Mouse (Mus musculus) embryo, embryonic 11.5 days (tissue): Measurements from ENCODE around the gene Timm13.

ENCODE experiments used
- DNase-seq: peaks from one replicate; pipeline ENCODE4 v3.0.0-alpha.2; 2012; ENCODE audit warnings: low read depth, low spot score

Gene Timm13

DNA sequence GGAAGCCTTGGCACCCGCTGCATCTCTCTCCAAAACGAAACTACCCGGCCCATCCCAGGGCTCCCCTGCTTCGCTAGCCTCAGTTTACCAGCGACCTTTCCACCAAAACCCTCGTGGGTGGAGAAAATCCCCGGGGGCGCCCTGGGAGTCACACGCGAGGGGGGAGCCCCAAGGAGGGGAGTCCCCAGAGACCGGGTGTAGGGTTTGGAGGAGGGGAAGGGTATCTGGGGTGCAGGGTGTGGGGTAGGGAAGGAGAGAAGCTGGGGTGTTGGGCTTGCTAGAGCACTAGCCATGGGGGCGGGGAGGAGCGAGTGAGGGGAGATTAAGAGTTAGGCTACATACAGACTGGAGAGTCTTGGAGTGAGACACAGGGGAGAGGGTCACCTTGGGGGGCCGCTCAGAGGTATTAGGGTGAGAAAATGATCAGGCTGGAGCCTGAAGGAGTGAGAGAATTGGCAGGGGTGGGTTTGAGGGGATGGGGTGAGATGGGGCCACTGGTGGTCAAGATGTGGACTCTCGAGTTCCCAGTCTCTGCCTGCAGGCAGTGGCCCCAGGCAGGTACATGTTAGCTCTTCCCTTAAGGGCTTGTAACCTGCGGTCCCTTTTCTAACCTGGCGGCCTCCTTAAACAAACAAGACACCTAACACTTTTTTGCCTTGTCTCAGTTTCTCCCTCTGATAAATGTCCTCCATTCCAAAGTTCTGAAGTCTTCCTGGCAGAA, 32.1 kb upstream of the Timm13 start:
- no peak for DNase-seq

DNA sequence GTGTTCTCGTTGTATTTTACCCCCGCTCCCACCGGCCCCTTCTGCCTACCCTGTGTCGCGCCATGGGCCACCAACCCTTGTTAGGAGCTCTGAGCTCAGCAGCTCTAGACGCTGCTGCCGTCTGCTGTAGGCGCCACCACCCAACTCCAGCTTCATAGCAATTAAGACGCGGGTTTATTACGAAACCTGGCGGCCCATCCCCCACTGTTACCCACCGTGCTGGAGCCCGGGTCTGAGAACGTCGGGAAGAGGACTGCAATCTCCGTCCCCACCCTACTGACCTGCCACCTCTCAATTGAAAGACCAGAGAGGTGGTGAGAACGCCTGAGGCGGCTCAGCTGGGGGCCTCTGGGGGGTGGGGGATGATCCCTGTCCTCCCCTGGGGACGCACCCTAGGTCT, 31.4 kb upstream of the Timm13 start:
- no peak for DNase-seq

DNA sequence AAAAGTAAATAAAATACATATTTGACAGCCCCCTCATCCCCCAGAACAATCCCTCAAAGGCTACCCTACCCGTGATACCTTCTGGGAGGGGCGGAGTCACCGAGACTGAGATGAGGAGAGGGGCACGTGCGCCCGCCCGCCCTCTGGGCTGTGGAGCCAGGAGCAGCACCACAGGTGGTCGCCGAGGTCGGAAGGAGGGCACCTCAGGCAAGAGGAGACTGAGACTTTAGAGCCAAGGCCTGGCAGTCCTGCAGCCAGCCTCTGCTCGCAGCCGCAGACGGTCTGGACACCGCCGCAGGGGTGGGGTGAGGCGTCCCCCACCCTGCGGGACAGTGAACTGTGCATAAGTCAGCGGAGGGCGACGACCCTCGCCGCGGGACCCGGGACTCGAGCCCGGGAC, 30.9 kb upstream of the Timm13 start:
- DNase-seq = no peak

DNA sequence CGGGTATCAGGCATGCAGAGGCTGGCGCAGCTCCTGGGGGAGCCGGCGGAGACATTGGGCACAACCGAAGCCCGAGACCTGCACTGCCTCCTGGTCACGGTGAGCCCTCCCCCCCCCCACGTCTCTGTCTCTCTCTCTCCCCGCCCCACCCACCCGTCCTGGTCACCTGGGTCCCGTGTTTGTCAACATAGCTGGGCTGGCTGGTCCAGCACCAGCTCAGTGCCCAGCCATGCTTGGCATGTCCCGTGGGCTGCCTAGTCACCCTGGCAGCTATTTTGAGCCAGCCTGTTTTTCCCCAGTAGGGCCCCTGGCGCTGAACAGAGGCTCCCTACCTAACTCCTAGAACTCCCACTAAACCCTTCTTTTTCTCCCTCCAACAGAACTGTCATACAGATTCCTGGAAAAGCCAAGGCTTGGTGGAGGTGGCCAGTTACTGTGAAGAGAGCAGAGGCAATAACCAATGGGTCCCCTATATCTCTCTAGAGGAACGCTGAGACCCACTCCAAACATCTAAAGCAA, 30.4 kb upstream of the Timm13 start:
- DNase-seq = no peak

DNA sequence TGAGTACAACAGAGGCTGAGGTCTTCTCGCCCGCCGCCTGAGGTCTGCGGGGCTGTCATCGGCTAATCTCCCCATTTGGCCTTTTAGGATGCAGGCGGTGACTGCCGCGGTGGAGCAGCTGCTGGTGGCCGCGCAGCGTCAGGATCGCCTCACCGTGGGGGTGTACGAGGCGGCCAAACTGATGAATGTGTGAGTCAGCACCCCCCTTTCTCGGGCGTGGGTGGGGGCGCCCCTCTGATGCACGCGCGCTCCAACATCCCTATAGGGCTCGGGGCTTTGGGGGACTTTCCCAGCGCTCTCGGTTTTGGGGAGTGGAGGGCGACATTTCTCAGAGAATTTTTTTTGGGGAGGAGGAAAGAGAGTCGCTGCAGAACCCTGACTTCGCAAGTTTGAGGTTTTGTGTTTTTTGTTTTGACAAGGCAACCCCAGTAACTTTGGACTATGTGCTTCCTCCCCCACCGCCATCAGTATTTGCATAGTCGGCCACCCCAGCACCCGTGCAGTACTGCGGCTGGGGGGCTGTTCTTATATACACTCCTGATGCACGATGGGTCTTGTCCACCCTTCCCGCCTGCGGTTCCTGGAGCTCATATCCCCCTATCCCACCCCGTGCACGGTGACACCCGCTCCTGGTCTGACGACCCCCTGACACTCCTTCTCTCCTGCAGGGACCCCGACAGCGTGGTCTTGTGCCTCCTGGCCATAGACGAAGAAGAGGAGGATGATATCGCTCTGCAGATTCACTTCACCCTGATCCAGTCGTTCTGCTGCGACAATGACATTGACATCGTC, 29.8 kb upstream of the Timm13 start:
- no peak for DNase-seq

DNA sequence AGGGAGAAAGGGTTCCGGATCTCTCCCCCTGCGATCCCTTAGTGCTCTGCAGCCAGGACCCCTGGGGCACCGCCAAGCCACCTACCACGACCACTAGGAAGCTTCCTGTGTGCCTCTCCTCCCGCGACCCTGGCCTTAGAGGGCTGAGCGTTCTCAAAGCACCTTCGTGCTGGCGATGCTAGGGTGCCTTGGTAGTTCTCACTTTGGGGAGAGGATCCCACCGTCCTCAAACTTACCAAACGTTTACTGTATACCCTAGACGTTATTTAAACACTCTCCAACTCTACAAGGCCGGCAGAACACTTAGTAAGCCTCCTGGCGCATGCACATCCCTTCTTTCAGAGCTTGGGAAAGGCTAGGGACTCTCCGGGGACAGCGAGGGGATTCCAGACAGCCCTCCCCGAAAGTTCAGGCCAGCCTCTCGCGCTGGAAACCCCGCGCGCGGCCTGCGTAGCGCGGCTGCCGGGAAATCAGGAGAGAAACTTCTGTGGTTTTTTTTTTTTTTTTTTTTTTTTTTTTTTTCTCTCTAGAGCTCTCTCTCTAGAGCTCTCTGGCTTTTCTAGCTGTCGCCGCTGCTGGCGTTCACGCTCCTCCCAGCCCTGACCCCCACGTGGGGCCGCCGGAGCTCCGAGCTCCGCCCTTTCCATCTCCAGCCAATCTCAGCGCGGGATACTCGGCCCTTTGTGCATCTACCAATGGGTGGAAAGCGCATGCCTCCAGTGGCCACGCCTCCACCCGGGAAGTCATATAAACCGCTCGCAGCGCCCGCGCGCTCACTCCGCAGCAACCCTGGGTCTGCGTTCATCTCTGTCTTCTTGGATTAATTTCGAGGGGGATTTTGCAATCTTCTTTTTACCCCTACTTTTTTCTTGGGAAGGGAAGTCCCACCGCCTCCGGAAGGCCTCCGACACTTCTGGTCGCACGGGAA, 28.8 kb upstream of the Timm13 start, which contains the start of gene Gadd45b:
Gadd45b (plus strand) TSS at position 775 of the 928 bp plus-strand sequence.
- DNase-seq = peak; percentile 97

DNA sequence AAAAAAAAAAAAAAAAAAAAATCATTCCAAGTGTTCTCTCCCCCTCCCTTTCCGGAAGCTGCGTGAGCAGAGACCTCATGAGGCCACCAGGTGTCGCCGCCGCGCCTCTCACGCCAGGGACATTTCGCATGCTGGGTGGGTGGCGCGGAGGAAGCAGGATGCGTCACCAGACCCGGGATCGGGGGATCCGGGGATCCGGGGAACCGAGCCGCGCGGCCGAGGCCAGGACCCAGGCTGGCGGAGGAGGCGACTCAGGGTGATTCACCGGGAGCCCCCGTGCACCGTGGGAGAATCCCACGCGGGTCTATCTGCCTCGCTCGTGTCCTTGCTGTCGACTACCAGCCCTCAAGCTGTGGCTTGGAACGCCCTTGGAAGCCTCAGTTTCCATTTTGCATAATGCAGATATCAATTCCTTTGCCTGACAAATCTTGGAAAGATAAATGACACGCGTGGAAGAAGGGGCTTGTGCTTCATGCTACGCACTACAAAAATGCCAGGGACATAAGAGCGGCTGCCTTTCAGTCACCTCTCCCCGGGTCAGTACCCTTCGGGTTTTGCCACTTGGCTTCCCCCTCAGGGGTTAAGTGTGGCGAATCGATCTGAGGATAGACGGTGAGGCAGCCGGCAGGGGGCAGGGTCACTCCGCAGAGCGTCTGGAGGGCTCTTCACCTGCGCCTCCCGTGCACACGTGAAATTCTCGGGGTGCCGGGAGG, 28.0 kb upstream of the Timm13 start:
- DNase-seq = peak; percentile 86

DNA sequence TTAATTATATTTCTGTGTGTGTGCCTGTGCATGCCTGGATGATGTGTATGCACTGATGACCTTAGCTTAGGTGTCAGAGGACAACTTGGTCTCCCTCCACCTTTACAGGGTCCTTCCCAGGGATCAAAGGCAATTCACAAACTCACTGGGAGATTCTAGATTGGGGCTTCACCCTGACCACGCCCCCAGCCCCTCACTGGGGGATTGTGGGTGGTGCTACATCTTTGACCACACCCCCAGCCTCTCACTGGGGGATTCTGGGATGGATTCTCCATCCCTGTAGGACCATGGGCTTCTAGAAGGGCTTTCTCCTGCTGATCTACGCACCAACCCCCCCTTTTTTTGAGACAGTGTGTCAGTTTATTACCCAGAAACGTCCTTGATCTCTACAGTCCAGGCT, 24.7 kb upstream of the Timm13 start:
- no peak for DNase-seq

DNA sequence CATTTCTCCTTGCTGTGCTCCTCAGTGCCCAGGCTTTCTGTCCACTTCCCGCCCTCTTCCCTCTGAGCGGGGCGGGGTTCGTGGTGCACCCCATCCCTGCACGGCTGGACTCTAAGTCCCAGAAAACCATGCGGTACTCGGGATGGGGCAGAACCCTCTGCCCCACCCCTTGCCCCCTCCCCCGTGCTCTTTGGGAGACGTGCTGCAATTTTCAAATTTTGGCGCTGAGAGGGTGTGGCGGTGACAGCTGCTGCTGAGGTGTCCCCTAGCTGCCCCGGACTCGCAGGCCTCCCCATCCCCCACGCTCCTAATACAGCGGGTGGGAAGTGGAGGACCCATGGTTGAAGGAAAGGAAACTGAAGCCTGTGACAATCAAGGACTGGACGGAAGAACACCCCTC, 21.2 kb upstream of the Timm13 start:
- DNase-seq = no peak

DNA sequence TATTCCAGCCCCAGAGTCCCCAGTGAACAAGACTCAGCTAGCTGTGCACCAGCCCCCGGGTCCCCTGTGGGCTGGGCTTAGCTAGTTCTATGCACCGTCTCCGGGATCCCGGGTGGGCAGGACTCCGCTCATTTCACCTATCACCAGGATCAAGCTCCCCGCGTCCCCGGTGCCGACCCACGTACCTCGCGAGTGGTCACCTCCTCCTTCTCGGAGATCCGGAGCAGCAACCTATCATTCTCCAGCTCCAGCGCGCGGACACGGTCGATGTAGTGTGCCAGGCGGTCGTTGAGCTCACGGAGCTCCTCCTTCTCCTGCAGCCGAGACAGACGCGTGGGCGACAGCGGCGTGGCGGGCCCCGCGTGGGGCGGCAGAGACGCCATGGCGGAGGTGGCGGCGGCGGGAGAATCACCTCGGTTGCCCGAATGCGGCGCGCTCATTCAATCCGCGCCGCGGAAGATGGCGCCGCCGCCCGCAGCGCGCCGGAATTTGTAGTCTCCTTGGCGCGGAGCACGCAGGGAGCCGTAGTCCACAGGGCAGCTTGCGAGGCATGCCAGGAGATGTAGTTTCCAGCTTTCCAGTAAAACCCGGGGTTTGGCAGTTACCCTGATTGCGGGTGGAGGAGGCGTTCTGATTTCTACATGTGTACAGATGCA, 17.1 kb upstream of the Timm13 start, which contains the start of gene Lmnb2:
Lmnb2 (minus strand) TSS at position 467 of the 656 bp plus-strand sequence.
- DNase-seq = peak; percentile 56

DNA sequence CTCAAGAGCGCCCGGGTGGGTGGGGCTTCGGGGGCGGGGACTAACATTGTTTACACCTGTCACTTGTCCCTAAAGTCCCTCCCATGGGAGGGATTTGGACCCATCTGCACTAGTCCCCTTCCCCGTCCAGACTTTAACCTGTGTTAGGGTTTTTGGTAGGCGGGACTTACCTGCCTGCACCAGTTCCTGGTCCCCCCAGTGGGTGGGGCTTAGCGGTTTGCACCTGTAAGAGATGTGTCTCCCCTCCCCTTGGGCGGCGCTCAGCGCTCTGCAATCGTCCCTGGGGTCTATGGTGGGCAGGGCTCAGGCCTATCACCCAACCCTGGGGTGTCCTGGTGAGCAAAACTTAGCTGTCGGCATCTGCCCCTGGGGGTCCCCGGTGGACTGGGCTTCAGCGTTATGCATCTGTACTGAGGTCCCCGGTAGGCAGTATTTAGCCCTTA, 16.6 kb upstream of the Timm13 start:
- DNase-seq = no peak

DNA sequence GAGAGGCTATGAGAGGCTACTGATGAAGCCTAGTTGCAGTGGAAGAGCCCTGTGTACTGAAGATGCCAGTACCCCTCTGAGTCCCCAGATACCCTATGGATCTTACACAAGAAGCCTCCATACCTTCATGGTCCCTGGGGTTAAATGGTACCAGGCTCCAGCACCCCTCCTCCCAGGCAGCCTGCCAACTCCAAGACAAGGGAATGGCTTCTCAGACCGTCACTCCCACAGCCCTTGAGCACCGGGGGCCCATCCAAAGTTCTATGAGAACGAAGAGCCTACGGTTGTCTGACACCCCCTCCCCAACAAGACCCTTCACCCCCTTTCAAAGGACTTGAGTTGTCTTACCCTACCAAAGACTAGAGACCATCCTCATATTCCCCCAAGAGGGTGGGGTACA, 15.0 kb upstream of the Timm13 start:
- no peak for DNase-seq

DNA sequence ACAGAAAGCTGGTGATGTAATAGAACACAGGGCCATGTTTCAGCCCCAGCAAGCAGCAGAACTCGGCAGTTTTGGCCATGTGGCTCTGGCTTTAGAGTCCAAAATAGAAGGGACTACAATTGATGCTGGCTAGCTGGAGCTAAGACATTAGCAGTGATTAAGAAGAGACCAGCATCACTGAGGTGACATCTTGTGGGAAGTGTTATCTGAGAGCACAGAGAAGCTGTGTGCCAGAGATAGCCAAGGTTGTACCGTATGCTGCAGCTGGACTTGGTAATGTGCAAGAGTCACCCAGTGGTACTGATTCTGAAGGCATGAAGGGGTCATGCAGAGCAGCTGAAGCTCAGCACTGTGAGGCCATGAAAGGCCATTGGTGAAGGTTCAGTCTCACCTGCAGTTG, 14.5 kb upstream of the Timm13 start:
- no peak for DNase-seq

DNA sequence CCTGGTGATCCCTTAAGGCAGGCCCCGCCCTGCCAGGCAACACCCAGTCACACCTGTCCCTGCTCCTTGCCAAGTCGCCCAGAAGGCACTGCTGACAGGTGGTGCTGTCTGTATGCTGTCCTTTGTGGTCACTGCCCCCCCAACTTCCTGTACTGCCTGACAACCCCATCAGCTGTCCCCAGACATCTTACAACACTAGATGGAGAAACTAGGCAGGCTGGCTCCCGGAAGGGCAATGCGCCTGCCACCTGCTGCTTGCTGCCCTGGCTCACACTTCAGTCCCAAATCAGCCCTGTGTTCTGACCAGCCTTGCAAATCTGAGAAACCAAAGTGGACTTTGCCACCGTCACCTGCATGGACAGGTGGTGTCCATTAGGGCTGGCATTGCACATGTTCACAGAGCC, 13.5 kb upstream of the Timm13 start:
- DNase-seq = no peak

DNA sequence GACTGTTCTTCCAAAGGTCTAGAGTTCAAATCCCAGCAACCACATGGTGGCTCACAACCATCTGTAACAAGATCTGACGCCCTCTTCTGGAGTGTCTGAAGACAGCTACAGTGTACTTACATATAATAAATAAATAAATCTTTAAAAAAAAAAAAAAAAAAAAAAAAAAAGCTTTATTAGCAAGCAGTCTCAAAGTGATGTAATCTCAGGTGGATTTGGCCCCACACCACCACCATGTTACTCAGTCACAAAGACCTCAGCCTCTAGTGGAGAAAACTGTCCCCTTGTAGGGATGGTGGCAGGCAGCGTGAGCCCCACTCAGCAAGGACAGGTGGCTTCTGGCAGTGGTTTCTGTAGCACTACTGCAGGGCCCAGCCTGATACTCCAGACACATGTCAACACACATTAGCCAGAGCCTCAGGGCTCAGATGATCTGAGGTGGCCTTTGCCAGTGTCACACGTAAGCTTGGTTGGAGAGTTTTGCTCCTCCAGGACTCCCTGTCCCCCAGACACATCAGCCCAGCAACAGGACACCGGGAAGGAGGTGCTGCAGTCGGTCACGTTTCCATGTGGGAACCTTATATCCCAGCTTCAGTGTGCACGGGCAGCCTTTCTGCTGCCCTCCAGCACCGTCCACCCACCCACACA, 12.7 kb upstream of the Timm13 start:
- no peak for DNase-seq

DNA sequence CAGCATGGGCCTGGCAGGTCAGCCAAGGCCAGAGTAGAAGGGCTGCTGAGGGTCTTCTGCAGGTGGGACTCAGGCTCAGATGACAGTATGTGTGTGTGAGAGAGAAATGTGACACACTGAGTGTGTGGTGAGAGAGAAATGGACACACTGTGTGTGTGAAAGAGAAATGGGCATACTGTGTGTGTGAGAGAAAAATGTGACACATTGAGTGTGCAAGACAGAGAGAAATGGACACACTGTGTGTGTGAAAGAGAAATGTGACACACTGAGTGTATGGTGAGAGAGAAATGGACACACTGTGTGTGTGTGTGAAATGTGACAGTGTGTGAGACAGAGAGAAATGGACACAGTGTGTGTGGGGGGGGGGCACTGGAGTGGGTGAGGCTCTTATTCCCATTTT, 11.1 kb upstream of the Timm13 start:
- DNase-seq = no peak

DNA sequence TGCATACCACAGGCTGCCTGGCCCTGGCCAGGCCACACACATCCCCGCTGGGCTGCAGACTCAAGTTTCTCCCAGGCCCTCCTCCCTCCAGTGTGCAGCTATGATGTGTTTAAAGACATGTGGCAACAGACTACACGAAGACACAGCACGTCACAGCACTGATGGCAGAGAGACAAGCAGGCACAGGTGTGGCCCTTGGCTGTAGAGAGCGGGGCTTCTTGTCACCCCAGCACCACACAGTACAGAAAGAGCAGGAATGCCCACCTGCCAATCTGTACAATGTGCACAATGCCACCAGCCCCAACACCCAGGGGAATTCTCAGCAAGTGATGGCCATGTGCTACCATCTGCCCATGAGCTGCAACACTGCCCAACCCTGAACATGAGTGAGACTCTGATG, 10.6 kb upstream of the Timm13 start:
- DNase-seq = no peak

DNA sequence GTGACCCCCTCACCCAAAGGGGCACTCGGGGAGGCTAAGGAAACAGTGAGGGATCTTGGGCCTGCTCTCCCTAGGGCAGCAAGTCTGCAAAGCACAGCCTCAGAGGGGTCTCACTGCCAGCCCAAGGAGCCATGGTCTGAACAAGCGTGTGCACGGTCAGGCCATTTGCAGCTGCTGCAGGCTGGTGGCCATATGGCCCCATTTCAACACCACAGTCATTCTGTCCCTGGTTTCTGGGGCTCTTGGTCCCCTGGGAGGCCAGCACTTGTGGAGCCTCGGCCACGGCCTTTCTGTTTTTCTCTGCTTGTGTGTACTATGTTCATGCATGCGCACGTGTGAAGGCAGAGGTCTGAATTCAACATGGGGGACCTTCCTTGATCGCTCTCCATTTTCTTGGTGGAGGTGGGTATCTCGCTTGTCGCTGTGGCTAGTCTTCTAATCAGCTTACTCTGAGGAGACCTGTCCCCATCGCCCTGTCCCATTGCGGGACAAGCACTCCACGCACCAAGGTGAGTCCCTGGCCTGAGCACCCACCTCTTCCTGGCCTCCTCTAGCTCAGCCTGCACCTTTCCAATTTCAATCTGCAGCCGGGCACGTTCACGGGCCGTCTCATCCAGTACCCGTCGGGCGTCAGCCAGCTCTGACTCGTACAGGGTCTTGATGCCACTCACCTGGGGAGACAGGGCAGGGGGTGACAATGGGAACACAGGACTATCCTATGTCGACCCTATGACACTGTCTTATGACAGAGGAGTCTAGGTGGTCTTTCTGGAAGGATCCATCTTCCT, 8.8 kb upstream of the Timm13 start:
- DNase-seq = no peak

DNA sequence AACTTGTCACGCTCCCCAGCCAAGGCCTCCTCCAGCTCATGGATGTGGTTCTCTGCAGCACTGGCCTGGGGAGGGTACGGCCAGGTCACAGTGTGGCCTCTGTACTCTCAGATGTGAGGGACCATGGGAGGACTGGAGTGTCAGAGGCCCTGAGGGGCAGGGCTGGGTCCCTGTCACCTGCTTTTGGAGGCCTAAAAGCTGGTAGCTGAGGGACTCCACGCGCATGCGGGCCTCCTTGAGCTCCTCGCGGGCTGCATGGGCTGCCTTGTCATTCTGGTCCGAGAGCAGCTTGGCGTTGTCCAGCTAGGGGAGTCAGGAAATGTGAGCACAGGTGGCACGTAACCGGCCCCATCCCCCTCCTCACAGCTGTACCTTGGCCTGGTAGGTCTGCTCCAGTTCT, 3.9 kb upstream of the Timm13 start:
- no peak for DNase-seq
